Mouse (Mus musculus): ENCODE results near the gene Thoc6. TPM values are rescaled to one million over a fixed set of nuclear protein-coding genes. Genes with fewer than 3 reads are reported as not detected.

Gene Thoc6
- polyA plus RNA-seq, 1 experiment from 2014 or later = 48.5 TPM

DNA sequence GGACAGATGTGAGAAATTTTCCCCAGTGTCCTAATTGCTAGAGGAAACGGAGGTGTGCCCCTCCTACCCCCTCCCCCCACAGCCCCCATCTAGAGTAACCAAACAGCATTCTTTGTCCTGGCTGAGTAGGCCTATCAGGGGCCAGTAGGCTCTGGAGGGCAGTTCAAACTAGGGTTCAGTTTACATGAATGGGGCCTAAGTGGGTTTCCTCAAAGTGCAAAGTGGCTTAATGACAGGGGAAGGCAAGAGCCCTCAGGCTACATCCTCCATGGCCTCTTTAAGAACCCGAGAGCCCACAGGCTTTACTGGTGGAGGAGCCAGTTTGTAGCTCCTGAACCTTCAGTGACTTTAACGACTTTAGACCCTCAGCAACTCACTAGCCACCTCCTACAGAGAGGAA is 22.1 kb upstream of the Thoc6 start:
- Histone ChIP-seq H3K9ac (replicated peaks) (no peak overlapping the region), H3K4me1 (0 out of 2 replicates have a peak, but pooled peaks cover 4% of the 10 kb centered on the region), H3K27me3 (peaks cover 48% of the 10 kb centered on the region), H3K4me3 (no peak overlapping the region), H3K36me3 (no peaks in the 10 kb centered on the region), H3K27ac (replicated peaks) (no peak overlapping the region), H3K9me3 (no peaks in the 10 kb centered on the region), H3K4me2 (replicated peaks) (no peak overlapping the region)
- ATAC-seq (ENCODE audit: low FRiP score, low read depth) = no peak
- 17% methylated on average over 3 of the region's 3 CpGs for WGBS

DNA sequence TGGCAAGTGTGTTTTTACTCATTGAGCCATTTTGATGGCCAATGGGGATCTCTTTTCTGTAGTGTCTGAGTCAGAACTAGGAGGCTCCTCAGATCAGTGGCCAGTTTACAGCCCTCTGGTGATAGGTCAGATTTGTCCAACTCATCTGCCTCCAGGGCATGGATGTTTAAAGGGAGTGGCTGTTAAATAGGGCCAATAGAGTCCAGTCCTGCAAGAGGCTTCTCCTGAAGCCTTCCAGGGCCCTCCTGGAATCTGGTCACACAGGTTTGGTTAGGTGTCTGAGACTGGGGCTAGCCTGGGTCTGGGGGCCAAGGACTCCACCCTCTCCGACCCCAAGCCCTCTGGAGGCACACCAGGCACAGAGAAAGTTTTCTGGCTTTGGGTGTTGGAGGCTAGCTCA is 20.8 kb upstream of the Thoc6 start:
- Histone ChIP-seq H3K9ac (replicated peaks) (no peak overlapping the region), H3K4me3 (no peak overlapping the region), H3K4me1 (0 out of 2 replicates have a peak, but pooled peaks cover 4% of the 10 kb centered on the region), H3K4me2 (replicated peaks) (no peak overlapping the region), H3K9me3 (no peaks in the 10 kb centered on the region), H3K27ac (replicated peaks) (no peak overlapping the region), H3K36me3 (no peaks in the 10 kb centered on the region), H3K27me3 (peaks cover 35% of the 10 kb centered on the region)
- WGBS = 81% methylated on average over 1 of the region's 1 CpGs
- no peak for ATAC-seq (ENCODE audit: low FRiP score, low read depth)

DNA sequence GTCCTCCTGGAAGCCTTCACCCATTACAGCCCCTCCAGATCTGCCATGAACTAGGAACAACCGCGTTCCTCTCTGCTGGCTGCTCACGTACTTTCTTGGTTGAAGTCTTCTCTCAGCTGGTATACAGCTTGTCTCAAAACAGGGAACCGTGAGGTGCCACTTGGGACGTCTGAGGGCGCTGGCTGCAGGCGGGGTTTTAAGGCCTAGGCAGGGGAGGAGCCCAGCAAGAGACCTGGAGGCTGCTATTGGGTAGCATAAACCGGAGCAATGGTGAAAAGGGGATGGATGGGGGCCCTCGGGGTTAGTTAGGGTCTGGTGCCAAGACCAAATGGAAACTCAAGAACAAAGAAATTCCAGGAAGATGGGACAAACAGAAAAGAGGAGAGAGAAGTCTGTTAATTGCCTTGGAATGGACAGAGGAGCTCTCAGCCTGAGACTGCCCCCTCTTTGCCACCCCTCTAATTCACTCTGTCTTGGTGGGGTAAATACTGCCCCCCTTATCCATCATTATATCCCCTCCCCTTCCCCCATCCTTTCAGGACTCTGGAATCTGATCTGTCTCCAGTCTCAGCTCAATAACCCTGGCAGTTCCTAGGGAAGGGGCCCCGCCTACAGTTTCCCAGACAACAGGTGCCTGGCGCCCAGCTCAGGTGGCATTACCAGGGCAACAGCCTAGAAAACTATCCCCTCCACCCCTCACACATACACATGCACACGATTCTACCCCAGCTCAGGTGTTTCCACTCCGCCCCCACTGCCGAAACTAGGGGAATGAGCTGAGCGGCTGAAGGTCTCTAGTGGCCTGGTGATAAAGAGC is 10.4 kb upstream of the Thoc6 start, which contains the start of gene Cldn9:
Gene Cldn9 (minus strand): TSS at position 171 of the 817 bp plus-strand sequence.
- WGBS = 20% methylated on average over 15 of the region's 15 CpGs
- peak; percentile 44; the same call in 1 of the 2 replicates for ATAC-seq (ENCODE audit: low FRiP score, low read depth)
- H3K27ac ChIP-seq (replicated peaks) = no peak within 1 kb of the TSS
- H3K9ac ChIP-seq (replicated peaks) = no peak within 1 kb of the TSS
- H3K27me3 ChIP-seq = peaks cover 59% of the 10 kb centered on the region
- H3K4me3 ChIP-seq = no peak within 1 kb of the TSS
- H3K4me1 ChIP-seq = peaks cover 14% of the 10 kb centered on the region
- no peaks in the 10 kb centered on the region for H3K9me3 ChIP-seq
- no peaks in the 10 kb centered on the region for H3K36me3 ChIP-seq
- H3K4me2 ChIP-seq (replicated peaks) = 0 out of 2 replicates have a peak within 1 kb of the TSS, but pooled peaks have one; percentile 1

DNA sequence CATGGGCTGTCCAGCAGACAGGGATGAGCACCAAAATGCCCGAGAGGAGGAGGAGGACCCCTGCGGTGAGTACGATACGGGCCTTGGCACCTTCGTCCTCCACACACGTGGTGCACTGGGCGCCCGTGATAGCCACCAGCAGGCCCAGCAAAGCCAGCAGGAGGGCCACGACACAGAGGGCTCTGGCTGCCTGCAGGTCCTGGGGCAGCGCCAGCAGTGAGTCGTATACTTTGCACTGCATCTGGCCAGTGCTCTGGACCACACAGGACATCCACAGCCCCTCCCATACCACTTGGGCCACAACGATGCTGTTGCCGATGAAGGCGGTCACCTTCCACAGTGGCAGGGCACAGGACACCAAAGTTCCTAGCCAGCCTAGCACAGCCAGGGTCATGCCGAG is 9.5 kb upstream of the Thoc6 start:
- Histone ChIP-seq H3K9ac (replicated peaks) (no peak overlapping the region), H3K36me3 (no peaks in the 10 kb centered on the region), H3K4me1 (peaks cover 14% of the 10 kb centered on the region), H3K27me3 (peaks cover 67% of the 10 kb centered on the region), H3K9me3 (no peaks in the 10 kb centered on the region), H3K4me2 (replicated peaks) (0 out of 2 replicates have a peak overlapping the region, but pooled peaks have one; percentile 1), H3K27ac (replicated peaks) (no peak overlapping the region), H3K4me3 (no peak overlapping the region)
- ATAC-seq (ENCODE audit: low FRiP score, low read depth) = peak; percentile 29
- 29% methylated on average over 15 of the region's 15 CpGs for WGBS

DNA sequence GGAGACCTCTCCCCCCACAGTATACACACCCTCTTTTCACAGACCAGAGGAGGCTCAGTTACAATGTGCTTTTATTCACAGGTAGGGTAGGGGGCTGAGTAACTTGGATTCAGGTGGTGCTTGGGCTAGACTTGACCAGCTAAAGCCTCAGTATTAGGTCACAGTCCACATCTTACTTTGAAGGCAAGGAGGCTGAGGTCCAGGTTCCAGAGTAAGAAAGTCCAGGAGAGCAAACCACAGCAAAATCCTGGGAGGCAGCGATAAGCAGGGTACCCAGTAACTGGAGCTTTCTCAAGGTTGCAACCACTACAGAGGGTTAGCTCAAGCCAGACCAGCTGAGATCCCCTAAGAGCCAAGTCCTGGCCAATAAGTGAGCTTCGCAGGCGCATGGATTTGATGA is 8.8 kb upstream of the Thoc6 start:
- Histone ChIP-seq H3K36me3 (no peaks in the 10 kb centered on the region), H3K27ac (replicated peaks) (no peak overlapping the region), H3K4me2 (replicated peaks) (no peak overlapping the region), H3K27me3 (peaks cover 74% of the 10 kb centered on the region), H3K9ac (replicated peaks) (no peak overlapping the region), H3K4me1 (peaks cover 15% of the 10 kb centered on the region), H3K9me3 (no peaks in the 10 kb centered on the region), H3K4me3 (no peak overlapping the region)
- 68% methylated on average over 3 of the region's 3 CpGs for WGBS
- no peak for ATAC-seq (ENCODE audit: low FRiP score, low read depth)

DNA sequence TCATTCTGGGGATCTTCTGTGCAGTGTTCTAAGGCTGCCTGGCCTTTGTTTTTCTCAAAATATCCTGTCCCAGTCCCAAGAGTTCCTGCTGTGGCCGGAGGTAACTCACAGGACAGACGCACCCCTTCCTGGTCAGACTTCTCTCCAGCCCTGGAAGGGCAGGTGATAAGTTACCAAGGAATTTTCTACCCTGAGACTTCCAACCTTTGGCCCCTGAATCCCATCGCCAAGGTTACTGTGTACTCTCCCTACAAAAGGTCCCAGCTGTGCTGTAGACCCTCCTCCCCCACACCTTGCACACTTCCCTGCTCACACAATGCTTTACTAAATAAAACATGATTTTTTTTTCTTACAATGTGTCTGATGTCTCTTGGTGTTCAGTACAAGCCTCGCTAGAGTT is 8.4 kb upstream of the Thoc6 start:
- Histone ChIP-seq H3K27me3 (peaks cover 76% of the 10 kb centered on the region), H3K4me1 (peaks cover 19% of the 10 kb centered on the region), H3K9ac (replicated peaks) (no peak overlapping the region), H3K36me3 (no peaks in the 10 kb centered on the region), H3K4me3 (no peak overlapping the region), H3K4me2 (replicated peaks) (no peak overlapping the region), H3K27ac (replicated peaks) (no peak overlapping the region), H3K9me3 (no peaks in the 10 kb centered on the region)
- WGBS = 73% methylated on average over 4 of the region's 4 CpGs
- ATAC-seq (ENCODE audit: low FRiP score, low read depth) = no peak

DNA sequence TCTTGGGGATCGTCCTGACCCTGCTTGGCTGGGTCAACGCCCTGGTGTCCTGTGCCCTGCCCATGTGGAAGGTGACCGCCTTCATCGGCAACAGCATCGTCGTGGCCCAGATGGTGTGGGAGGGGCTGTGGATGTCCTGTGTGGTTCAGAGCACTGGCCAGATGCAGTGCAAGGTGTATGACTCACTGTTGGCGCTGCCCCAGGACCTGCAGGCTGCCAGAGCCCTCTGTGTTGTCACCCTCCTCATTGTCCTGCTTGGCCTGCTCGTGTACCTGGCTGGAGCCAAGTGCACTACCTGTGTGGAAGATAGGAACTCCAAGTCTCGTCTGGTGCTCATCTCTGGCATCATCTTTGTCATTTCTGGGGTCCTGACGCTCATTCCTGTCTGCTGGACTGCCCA is 7.4 kb upstream of the Thoc6 start:
- no peak overlapping the region for H3K27ac ChIP-seq (replicated peaks)
- no peak overlapping the region for H3K4me3 ChIP-seq
- no peaks in the 10 kb centered on the region for H3K36me3 ChIP-seq
- H3K4me2 ChIP-seq (replicated peaks) = no peak overlapping the region
- WGBS = 83% methylated on average over 10 of the region's 10 CpGs
- ATAC-seq (ENCODE audit: low FRiP score, low read depth) = no peak
- H3K4me1 ChIP-seq = peaks cover 28% of the 10 kb centered on the region
- H3K9me3 ChIP-seq = no peaks in the 10 kb centered on the region
- peaks cover 86% of the 10 kb centered on the region for H3K27me3 ChIP-seq
- no peak overlapping the region for H3K9ac ChIP-seq (replicated peaks)

DNA sequence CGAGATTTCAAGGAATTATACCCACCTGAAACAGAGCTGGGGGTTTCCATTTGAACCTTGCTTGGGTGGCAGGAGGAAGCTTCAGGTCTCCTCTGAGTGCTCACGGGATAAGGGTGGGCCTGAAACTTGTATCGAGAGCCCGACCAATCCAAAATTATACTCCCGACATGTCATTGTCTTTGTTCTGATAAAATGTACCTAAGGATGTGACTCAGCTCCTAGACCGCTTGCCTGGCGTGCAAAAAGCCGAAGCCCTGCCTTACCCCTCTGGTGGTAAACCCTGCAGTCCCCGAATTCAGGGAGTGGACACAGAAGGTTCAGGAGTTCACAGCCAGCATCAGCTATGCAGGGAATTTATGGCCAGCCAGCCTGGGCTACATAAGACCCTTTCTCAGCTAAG is 6.7 kb upstream of the Thoc6 start:
- H3K4me1 ChIP-seq = peaks cover 34% of the 10 kb centered on the region
- H3K27me3 ChIP-seq = peaks cover 94% of the 10 kb centered on the region
- WGBS = 76% methylated on average over 9 of the region's 9 CpGs
- no peak overlapping the region for H3K9ac ChIP-seq (replicated peaks)
- no peaks in the 10 kb centered on the region for H3K36me3 ChIP-seq
- H3K4me3 ChIP-seq = no peak overlapping the region
- no peaks in the 10 kb centered on the region for H3K9me3 ChIP-seq
- no peak overlapping the region for H3K27ac ChIP-seq (replicated peaks)
- H3K4me2 ChIP-seq (replicated peaks) = no peak overlapping the region
- ATAC-seq (ENCODE audit: low FRiP score, low read depth) = no peak

DNA sequence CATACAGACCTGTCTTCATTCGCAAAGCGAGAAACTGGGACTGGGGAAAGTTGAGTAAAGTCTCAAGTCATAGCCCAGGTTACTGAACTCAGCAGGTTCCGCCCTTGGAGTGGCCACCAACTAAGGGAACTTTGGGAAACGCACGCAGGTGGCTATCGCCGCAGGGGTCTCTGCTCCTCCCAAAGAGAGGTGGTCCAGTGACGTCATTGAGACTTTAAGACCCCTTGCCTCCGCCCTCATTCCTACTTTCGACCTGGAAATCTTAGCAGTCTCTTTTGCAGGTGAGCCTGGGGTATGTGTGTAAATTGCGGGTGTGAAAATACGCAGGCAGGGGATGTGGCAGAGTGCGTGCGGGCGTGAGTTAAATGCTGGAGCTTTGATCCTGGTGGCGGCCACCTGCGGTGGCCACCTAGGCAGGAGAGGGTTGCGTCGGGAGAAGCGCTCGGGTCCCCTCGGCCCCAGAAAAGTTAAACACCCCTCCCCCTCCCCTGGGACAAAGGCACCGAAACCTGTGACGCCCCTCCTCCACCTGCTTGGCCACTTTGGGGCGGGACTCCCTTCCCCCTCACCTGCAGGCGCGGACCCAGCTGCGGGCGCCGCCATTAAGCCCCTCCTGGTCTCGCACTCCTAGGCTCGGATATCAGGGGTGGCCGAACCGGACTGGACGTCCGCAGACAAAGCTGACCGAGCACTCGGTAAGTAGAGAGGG is 5.6 kb upstream of the Thoc6 start, which contains the start of gene Cldn6:
Gene Cldn6 (plus strand): TSS at position 123 of the 709 bp plus-strand sequence.
- Histone ChIP-seq H3K4me2 (replicated peaks) (peak within 1 kb of the TSS; percentile 28), H3K9ac (replicated peaks) (no peak within 1 kb of the TSS), H3K4me1 (peaks cover 37% of the 10 kb centered on the region), H3K27ac (replicated peaks) (no peak within 1 kb of the TSS), H3K4me3 (peak within 1 kb of the TSS; percentile 18), H3K27me3 (peaks cover 98% of the 10 kb centered on the region), H3K9me3 (no peaks in the 10 kb centered on the region), H3K36me3 (no peaks in the 10 kb centered on the region)
- no peak for ATAC-seq (ENCODE audit: low FRiP score, low read depth)
- WGBS = 3% methylated on average over 38 of the region's 38 CpGs

DNA sequence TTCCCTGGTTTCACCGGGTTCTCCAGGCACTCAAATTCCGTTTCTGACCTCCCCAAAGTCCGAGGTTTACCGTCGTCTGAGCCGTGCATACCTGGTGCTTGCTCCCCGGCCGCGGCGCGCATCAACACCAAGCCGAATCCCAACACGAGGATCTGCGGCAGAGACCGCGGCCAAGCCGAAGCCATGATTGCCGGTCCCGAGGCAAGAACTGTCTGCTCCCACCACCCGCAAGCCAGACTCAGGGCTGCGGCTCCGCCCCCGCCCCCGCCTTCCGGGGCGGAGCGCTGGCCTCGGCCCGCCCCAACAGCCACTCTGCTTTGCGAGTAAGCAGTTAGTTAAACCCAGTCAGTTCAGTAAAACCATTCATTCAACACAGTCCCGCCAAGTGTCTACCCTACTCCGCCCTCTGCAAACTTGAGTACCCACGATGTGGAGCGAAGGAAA is 3.6 kb upstream of the Thoc6 start, which contains the start of gene Tnfrsf12a:
Gene Tnfrsf12a (minus strand): TSS at position 233 of the 444 bp plus-strand sequence.
- H3K36me3 ChIP-seq = no peaks in the 10 kb centered on the region
- H3K4me3 ChIP-seq = peak within 1 kb of the TSS; percentile 46
- ATAC-seq (ENCODE audit: low FRiP score, low read depth) = peak; percentile 35
- WGBS = under 1% methylated on average over 34 of the region's 34 CpGs
- H3K4me1 ChIP-seq = peaks cover 43% of the 10 kb centered on the region
- peak within 1 kb of the TSS; percentile 59 for H3K9ac ChIP-seq (replicated peaks)
- peak within 1 kb of the TSS; percentile 94 for H3K4me2 ChIP-seq (replicated peaks)
- no peak within 1 kb of the TSS for H3K27ac ChIP-seq (replicated peaks)
- H3K9me3 ChIP-seq = no peaks in the 10 kb centered on the region
- H3K27me3 ChIP-seq = peaks cover 77% of the 10 kb centered on the region

DNA sequence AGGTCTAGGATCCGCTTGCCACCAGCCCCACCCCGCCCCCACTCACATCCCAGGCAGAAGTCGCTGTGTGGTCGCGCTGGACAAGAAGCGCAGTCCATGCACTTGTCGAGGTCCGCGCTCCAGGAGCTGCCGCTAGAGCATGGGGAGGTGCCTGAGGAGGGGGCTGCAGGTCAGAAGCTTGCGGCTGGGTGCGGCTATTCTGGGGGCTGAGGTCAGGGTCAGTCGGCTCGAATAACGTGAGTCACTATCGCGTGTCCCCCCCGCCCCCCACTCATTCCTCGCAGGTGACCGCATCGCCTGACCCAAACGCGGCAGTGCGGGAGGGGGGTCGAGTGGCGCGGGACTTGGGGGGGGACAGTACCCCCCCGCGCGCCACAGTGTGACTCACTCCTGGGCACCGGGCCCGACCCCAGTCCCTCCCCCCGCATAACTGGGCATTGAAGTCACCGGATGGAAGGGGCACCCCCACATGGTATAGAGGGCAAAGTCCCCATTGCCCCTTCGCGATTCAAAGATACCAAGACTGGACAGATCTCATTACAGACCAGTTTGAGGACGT is 2.9 kb upstream of the Thoc6 start:
- no peak overlapping the region for H3K27ac ChIP-seq (replicated peaks)
- peak overlapping the region; percentile 59 for H3K9ac ChIP-seq (replicated peaks)
- peaks cover 70% of the 10 kb centered on the region for H3K27me3 ChIP-seq
- H3K9me3 ChIP-seq = no peaks in the 10 kb centered on the region
- no peak for ATAC-seq (ENCODE audit: low FRiP score, low read depth)
- 1% methylated on average over 35 of the region's 37 CpGs for WGBS
- peak overlapping the region; percentile 46 for H3K4me3 ChIP-seq
- no peaks in the 10 kb centered on the region for H3K36me3 ChIP-seq
- peaks cover 43% of the 10 kb centered on the region for H3K4me1 ChIP-seq
- H3K4me2 ChIP-seq (replicated peaks) = peak overlapping the region; percentile 94
